Mouse (Mus musculus): ENCODE results near the gene Tma7.
A peak's percentile ranks its signal among the peaks of the same experiment; 100 is the strongest.

Tma7 gene

DNA sequence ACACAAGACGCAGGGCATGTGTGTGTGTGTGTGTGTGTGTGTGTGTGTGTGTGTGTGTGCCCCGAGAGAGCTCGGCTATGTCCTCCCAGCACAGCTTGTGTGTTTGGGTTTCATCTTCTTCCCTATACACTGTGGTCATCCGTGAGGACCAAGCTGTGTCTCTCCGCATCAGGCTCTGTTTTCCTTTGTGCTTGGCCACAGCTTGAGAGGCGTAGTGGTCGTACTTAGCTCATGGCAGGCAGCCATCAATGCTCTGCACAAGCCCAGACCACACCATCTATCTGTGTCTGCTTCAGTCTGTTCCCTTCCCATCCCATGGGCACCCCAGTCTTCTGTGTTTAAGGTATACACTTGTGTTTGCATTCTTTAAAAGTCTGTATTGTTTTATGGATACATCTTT is 41.0 kb downstream of the Tma7 start:
- no peak for DNase-seq (ENCODE audit: low spot score in 2 of 2)

DNA sequence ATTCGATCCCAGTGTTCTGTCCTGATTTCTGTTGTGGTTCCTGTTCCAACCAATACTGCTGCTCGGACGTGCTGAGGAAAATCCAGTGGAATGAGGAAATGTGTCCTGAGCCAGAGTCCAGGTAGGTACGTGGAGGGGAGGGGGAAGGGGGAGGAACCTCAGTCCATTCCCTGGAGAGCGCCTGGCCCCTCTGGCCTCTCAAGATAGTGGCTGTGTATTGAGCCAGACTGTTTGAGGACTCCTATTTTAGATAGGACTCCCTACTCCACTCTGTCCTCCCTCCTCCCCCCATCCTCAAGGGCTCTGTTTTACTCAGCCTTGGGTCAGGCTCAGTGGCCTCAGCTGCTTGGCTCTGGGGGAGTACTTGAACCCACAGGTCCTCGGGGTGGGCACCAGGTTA is 41.5 kb downstream of the Tma7 start:
- no peak for DNase-seq (ENCODE audit: low spot score in 2 of 2)

DNA sequence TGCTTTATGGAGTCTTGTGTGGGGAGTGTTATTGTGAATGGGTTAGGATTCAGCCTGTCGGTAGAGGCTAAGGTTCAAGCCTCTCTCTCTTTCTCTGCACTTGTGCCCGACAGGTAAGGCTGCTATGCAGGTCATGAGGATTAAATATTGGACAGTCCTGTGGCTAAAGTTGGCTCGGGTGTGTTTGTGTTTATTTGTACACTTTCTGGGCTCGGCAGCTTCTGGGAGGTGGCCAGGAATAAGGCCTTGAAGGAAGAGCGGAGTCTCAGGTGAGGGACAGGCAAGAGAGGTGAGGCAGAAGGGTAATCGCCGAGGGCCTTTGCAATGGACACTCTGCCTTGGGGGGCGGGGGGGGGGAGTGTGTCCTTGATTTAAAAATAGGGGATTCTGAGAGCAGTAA is 42.2 kb downstream of the Tma7 start:
- DNase-seq (ENCODE audit: low spot score in 2 of 2), result no peak

DNA sequence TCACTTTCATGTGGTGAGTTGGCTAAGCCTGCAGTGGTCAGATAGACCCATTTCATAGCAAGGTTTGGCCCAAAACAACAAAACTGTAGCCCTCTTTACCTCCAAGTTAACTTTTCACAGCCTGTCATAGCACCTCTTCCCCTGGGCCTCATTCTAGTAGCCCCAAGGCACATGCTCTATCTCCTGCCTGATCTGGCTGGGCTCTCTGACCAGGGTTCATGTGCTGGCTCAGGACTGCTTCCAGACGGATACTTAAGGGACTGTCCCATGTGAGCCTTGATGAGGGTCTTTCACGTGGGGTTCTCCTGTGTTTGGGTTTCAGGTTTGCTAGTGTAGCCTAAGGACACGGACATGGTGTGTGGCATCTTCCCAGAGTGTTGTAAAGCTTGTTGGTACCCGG is 42.7 kb downstream of the Tma7 start:
- DNase-seq (ENCODE audit: low spot score in 2 of 2), result no peak

DNA sequence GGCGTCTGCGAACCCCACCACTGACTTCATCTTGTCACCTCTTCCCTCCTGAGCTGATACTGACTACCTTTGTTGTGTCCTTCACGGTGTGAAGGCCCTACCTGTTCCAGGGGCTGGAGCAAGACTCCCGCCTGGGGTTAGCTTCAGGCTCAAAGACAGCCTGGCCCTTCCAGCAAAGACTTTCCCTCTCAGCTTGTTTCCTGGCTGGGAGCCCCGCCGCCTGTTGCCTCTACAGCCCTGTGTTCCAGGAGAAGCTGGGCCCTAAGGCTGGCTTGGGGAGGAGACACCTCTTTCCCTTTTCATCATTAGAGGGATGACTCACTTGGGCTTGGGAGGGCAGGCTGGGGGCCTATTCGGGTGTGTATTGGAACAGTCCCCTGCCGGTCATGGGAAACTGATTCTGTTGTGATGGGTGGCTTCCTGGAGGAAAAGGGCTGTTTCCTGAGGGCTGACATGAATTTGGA is 43.5 kb downstream of the Tma7 start:
- DNase-seq (ENCODE audit: low spot score in 2 of 2), result peak; percentile 49 to 59

DNA sequence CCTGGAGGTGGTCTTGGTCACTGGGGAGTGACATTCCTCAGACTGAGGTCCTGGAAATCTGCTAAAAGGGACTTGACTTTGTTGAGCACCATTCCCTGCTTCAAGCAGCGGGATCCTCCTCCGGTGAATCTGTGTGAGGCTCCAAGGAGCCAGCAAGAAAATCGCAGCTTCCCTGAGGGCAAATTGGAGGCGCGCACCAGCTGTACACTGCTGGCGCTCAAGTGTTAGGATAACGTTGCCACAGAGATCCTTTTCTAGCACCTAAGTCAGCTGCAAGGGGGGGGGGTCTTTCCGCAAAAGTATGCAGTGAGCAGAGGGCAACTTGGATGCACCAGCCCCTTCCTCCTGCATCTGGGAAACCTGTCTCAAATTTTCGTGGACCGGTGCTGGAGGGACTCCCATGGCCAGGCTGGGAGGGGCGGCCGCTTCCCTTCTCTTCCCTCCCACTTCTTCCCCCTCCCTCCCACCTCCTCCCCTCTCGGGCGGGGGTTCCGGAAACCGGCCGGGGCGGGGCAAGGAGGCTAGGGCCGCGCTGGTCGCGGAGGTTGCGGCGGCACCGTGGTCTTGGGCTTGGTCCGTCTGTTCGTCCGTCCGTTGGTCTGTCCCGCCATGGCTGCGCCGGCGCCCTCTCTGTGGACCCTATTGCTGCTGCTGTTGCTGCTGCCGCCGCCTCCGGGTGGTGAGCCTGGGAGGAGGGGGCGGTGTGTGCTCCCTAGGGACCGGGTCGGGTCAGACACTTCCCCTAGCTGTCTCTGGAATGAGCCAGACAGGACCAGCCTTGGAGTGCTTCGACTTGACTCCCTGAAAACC is 44.1 kb downstream of the Tma7 start, which contains the start of gene Shisa5:
Shisa5 (plus strand) TSS at position 480 of the 810 bp plus-strand sequence.
- peak; percentile 80 for DNase-seq (ENCODE audit: low spot score in 2 of 2)

DNA sequence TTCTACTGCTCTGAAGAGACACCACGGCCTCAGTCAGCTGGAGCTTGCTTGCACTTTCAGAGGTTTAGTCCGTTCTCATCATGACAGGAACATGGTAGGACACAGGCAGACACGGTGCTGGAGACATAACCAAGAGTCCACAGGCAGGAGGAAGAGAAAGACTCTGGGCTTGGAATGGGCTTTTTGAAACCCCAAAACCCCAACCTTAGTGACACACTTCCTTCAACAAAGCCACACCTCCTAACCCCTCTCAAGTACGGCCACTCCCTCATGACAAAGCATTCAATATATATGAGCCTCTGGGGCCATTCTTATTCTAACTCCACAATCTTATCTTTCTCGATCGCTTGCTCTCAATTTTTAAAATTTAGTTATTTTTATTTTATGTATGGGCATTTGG is 50.0 kb downstream of the Tma7 start:
- DNase-seq (ENCODE audit: low spot score in 2 of 2), result no peak

DNA sequence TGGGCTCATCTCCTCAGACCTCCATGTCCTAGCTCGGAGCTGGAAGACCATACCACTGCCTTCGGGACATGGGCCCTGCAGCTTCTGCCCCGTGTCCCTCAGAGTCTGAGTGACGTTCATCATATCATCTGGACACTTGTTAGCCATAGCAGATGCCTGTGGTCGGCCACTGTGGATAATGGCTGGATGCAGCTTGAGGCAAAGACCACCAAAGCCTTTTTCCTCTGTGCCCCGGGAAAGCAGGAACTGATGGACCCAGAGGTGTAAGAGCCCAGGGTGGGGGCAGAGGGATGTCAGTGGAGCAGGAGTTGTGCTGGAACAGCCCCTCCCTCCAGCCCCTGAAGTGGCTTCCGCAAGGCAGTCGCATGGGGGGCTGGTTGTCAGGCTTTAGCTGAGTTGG is 50.7 kb downstream of the Tma7 start:
- no peak for DNase-seq (ENCODE audit: low spot score in 2 of 2)

DNA sequence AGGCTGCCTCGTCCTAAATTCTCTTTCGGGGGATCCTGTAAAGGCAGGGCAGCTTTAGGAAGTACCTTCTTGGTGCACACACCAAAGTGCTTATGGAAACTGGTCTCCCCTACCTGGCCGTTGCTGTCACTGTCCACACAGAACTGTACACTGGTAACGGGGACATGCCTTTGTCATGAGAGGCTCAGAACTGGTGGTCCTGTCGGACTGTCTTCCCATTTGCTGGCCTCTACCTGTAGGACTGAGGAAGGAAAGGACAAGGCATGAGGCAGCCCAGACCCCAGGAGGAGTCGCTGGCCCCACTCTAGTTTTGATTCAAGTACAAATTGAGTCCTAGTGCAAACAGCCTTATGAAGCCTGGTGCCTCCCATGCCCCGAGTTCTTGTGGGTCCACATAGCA is 51.4 kb downstream of the Tma7 start:
- DNase-seq (ENCODE audit: low spot score in 2 of 2), result no peak

DNA sequence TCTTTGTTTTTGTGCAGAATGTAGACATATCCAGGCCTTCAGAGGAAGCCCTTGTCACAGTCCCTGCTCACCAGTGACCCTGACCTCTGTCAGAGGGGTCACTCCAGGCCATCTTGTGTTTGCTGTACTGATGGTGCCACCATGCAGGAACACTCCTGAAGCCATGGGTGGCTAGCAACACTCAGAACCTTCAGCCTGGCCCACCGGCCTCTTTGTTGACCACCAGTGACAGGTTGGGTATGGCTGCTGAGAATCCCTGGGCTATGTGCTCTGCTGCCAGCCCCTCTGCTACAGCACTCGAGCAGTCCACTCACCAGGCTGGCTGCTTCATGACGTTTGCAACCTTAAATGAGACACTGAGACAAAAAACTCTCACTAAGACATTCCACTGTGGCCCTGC is 52.1 kb downstream of the Tma7 start:
- DNase-seq (ENCODE audit: low spot score in 2 of 2), result no peak

DNA sequence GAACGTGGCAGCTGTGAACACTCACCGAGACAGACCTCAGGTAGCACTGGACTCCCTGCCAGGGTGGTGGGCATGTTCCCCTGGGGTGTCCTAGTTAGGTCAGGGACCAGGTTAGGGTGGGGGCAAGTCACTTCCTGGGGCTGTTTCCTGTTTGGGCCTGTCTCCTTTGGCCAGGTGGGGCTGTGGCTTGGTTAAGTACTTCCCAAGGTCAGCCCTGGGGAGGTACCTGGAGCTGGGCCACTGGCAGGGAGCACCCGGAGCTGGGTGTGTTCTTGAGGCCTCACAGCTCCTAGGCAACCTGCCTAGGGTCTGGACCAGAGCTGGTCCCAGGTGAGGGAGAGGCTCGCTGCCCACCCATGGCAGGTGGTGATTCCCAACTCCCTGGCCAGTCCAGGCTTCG is 53.5 kb downstream of the Tma7 start:
- DNase-seq (ENCODE audit: low spot score in 2 of 2), result no peak

DNA sequence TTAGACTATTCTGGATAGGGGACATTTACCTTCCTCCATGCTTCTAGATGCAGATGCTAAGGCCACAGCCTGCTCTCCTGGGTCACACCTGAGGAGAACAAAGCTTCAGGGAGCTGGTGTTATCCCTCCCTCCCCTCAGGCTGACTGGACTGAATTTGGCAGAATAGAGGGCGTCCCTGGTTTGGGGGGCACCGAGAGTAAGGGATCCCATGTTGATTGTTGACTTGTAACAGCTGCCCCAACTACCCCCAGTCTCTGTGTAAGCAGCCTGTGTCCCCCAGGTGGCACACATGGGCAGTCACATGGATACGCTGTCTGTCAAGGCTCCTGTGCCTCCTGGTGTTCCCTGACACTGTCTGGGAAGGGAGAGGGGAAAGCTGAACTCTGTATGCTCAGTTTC is 54.0 kb downstream of the Tma7 start:
- DNase-seq (ENCODE audit: low spot score in 2 of 2), result no peak

DNA sequence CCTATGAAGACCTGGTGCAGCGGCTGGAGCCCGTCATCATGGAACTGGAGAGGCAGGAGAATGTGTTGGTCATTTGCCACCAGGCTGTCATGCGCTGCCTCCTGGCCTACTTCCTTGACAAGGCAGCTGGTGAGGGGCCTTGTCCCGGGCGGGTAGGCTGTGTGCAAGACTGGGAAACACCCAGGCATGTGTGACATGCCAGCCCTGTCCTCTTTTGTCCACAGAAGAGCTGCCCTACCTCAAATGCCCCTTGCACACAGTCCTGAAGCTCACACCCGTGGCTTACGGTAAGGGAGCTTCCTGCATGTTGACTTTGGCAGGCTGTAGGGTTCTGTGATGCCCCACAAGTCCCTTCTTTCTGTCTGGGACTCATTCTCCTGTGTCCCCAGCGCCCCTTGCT is 54.9 kb downstream of the Tma7 start:
- DNase-seq (ENCODE audit: low spot score in 2 of 2), result no peak
